Mouse (Mus musculus) limb, embryonic 13.5 days (tissue): ENCODE data around the gene Hdc. TPM values are rescaled to one million over a fixed set of nuclear protein-coding genes. Genes with fewer than 3 reads are reported as not detected.

Source experiments
- ATAC-seq: fragments of 200-750 bp; cut with Nextera tagmentation; 2 replicates; pipeline ENCODE4 v1.8.0; 2017; ENCODE audit warnings: low read depth, moderate number of reproducible peaks, moderate TSS enrichment; ENCODE audit not compliant: low FRiP score
- H3K27ac ChIP-seq: fragments of 300-500 bp; sonication (generic); 2 replicates; pipeline ENCODE4 v1.5.1; 2015; ENCODE audit warnings: inconsistent platforms, mild to moderate bottlenecking, moderate library complexity
- H3K27me3 ChIP-seq: fragments of 300-500 bp; sonication (generic); 2 replicates; pipeline ENCODE4 v1.6.1; 2015; ENCODE audit warnings: mild to moderate bottlenecking, inconsistent platforms
- H3K36me3 ChIP-seq: fragments of 300-500 bp; sonication (generic); 2 replicates; pipeline ENCODE4 v1.6.1; 2015; ENCODE audit warnings: inconsistent platforms, mild to moderate bottlenecking, moderate library complexity
- H3K4me1 ChIP-seq: fragments of 300-500 bp; sonication (generic); 2 replicates; pipeline ENCODE4 v1.6.1; 2015; ENCODE audit warnings: inconsistent platforms
- H3K4me2 ChIP-seq: fragments of 300-500 bp; sonication (generic); replicated peaks from 2 replicates; pipeline ENCODE4 v1.6.1; 2015; ENCODE audit warnings: inconsistent platforms, mild to moderate bottlenecking, moderate library complexity
- H3K4me3 ChIP-seq: fragments of 300-500 bp; sonication (generic); 2 replicates; pipeline ENCODE4 v1.5.1; 2015; ENCODE audit warnings: moderate library complexity, mild to moderate bottlenecking, inconsistent platforms
- H3K9ac ChIP-seq: fragments of 300-500 bp; sonication (generic); 2 replicates; pipeline ENCODE4 v1.6.1; 2015; ENCODE audit warnings: mild to moderate bottlenecking, inconsistent platforms
- H3K9me3 ChIP-seq: fragments of 300-500 bp; sonication (generic); 2 replicates; pipeline ENCODE4 v1.6.1; 2016; ENCODE audit warnings: inconsistent platforms
- WGBS: fragments of 180-500 bp; shearing (Covaris S2); methylation state at CpG from one replicate; pipeline ENCODE4 v1.1.7; 2015; 5-methylcytosine and 5-hydroxymethylcytosine counted together
- polyA plus RNA-seq: library from polyadenylated mRNA; unstranded; fragments of >200 nt; fragmentation: Nextera tagmentation; extraction: Ambion mirVana; gene quantifications from 2 replicates; pipeline ENCODE4 v1.2.1, GENCODE M21; 2015

Gene Hdc
- 3.9 and 5.0 TPM in 2 replicates for polyA plus RNA-seq

DNA sequence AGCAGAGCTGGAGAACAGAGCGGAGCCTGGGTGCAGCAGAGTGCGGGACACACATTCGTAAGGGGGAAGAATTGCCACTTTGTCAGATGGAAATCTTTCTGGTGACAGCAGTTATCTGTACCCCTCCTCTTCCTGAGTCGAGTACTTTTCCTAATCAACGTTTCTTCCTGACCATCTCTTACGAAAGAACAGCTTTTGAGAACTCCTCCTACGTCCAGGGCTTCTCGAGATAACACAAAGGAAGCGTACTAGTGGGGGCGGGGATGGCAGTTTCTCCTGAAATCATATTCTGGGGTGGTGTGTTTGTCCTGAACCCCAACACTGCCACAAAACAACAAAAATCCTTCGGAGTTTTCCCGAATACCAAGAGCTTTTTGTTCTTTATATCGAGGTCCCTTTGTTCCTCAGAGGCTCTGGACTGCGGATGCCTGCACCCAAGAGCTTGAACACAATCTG is at the start of gene Hdc:
Hdc (minus strand) TSS at position 51 of the 456 bp plus-strand sequence.
- Histone ChIP-seq H3K4me3 (no peak within 1 kb of the TSS), H3K27me3 (no peaks in the 10 kb centered on the region), H3K4me2 (no peak within 1 kb of the TSS), H3K36me3 (no peaks in the 10 kb centered on the region), H3K27ac (no peak within 1 kb of the TSS), H3K9me3 (no peaks in the 10 kb centered on the region), H3K9ac (no peak within 1 kb of the TSS), H3K4me1 (no peaks in the 10 kb centered on the region)
- WGBS = 81% methylated on average over 14 of the region's 14 CpGs
- ATAC-seq = no peak

DNA sequence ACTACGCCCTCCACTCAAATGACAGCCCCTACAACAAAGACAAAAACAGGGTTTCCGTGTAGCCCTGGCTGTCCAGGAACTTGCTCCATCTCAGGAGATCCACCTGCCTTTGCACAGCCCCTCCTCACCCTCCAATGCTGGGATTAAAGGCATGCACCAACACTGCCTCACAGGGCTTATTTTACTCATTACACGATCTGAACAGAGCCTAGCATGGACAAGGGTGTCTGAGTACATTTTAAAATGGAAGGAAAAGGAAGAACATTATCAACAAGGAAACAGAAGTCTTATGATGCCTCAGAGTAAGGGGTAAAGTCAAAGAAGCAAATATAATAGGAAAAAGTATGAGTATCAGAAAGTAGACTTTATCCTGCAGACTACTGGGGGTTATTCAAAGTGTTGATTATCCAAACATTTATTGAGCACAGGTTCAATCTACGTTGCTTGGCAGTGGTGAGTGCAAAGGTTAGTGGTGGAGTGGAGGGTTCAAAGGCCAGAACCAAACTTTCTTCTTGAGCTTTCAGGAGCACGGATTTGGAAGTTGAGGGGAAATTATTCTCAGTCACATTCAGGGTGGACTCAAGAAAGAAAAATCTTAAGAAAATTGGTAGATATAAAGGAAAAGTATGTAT is 49.6 kb upstream of the Hdc start:
- no peaks in the 10 kb centered on the region for H3K9me3 ChIP-seq
- no peak overlapping the region for H3K4me2 ChIP-seq
- 90% methylated on average over 5 of the region's 5 CpGs for WGBS
- no peak overlapping the region for H3K27ac ChIP-seq
- H3K36me3 ChIP-seq = no peaks in the 10 kb centered on the region
- no peak for ATAC-seq
- H3K9ac ChIP-seq = no peak overlapping the region
- H3K4me3 ChIP-seq = no peak overlapping the region
- no peaks in the 10 kb centered on the region for H3K27me3 ChIP-seq
- H3K4me1 ChIP-seq = peaks cover 20% of the 10 kb centered on the region

DNA sequence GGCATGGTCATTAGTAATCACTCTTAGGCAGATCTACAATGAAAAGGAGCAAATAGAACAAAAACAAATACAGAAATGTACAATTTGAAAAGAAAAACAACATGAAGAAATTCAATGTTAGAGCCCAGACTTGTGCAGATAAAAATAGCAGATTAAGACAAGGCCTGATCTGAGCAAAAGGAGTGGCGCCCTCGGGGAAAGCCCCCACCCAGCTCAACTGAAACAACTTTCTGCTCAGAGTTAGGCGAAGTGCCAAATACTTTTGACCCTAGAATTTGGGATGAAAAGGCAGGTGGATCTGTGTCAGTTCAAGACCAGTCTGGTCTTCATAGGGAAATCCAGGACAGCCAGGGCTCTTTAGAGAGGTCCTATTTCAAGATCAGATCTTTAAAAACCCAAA is 46.9 kb upstream of the Hdc start:
- ATAC-seq = no peak
- no peaks in the 10 kb centered on the region for H3K4me1 ChIP-seq
- no peaks in the 10 kb centered on the region for H3K27me3 ChIP-seq
- H3K4me3 ChIP-seq = no peak overlapping the region
- H3K4me2 ChIP-seq = no peak overlapping the region
- H3K27ac ChIP-seq = no peak overlapping the region
- H3K9me3 ChIP-seq = no peaks in the 10 kb centered on the region
- WGBS = 89% methylated on average over 3 of the region's 3 CpGs
- no peaks in the 10 kb centered on the region for H3K36me3 ChIP-seq
- no peak overlapping the region for H3K9ac ChIP-seq

DNA sequence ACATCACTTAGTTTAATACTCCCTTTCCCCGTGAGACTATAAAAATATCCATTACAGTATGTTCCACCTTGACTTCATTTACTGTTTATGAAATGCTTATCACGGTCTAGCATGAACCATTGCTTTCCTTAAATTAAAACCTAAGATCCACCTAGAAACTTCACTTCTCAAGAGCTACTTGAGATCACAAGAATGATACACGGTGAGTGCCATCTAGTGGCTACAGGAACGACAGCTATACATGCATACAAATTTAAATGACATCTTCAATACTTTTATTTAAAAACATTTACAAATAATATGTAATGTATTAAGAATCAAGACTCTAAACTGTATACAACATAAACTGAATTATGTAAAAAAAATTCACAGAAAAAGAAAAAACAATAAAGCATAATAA is 44.4 kb upstream of the Hdc start:
- Histone ChIP-seq H3K36me3 (no peaks in the 10 kb centered on the region), H3K27ac (no peak overlapping the region), H3K4me1 (no peaks in the 10 kb centered on the region), H3K4me2 (no peak overlapping the region), H3K9me3 (no peaks in the 10 kb centered on the region), H3K4me3 (no peak overlapping the region), H3K9ac (no peak overlapping the region), H3K27me3 (no peaks in the 10 kb centered on the region)
- 55% methylated on average over 4 of the region's 4 CpGs for WGBS
- no peak for ATAC-seq

DNA sequence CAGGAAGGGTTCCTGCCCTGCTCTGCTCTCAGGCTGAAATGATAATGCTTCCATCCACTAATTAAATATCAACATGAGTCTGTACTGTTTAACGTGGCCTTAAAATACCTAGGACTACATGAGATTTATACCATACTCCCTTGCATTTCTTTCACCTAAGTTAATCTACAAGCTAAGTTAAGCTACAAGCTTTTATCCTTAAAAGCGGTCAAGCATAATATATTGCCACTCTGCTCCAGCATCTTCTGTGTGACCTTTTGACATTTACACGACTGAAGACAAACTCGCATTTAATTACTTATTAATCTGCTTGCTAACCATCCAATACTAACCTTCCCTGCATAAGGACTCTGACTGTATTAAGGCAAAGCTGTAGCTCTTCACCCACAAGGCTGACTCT is 33.8 kb upstream of the Hdc start:
- Histone ChIP-seq H3K4me1 (no peaks in the 10 kb centered on the region), H3K27ac (no peak overlapping the region), H3K4me2 (no peak overlapping the region), H3K27me3 (no peaks in the 10 kb centered on the region), H3K36me3 (peaks cover 63% of the 10 kb centered on the region), H3K9ac (no peak overlapping the region), H3K9me3 (no peaks in the 10 kb centered on the region), H3K4me3 (no peak overlapping the region)
- 84% methylated on average over 4 of the region's 4 CpGs for WGBS
- ATAC-seq = no peak

DNA sequence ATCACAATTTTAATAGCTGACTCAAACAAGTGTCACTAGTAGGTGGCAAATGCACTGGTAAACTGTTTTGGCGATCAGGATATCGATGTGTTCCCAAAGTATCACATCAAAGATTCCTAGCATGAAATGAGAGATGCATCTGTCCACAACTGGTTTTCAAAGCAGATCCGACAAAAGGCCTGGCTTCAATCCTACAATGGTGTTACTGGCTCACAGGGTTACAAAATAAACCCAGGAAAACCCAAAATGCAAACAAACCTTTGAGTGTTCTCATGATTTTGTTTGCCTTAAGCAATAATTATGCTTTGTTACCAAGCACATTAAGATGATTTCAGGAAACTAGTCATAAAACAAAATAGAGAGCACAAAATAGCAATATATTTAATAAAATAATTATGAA is 28.7 kb upstream of the Hdc start:
- Histone ChIP-seq H3K9ac (no peak overlapping the region), H3K4me1 (no peaks in the 10 kb centered on the region), H3K9me3 (no peaks in the 10 kb centered on the region), H3K27ac (no peak overlapping the region), H3K27me3 (no peaks in the 10 kb centered on the region), H3K4me2 (no peak overlapping the region), H3K4me3 (no peak overlapping the region), H3K36me3 (peaks cover 75% of the 10 kb centered on the region)
- no peak for ATAC-seq
- 78% methylated on average over 3 of the region's 3 CpGs for WGBS

DNA sequence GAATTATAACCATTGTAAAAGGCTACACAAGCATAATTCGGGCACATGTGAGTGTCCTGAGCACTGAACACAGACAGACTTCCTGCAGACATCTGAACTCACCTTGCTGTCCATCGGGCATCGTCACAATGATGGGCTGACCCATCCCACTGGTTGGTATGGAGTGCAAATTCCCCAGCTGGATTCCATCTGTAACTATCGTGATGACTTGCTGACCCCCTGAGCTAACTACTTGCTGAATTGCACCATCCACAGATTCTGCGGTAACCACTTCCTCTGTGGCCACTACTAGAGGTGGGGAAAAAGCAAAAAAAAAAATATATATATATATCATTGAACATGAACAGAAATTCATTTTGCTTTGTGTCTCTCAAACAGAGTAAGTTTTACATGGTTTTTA is 27.4 kb upstream of the Hdc start:
- no peak for ATAC-seq
- no peak overlapping the region for H3K4me3 ChIP-seq
- no peaks in the 10 kb centered on the region for H3K27me3 ChIP-seq
- no peaks in the 10 kb centered on the region for H3K9me3 ChIP-seq
- H3K36me3 ChIP-seq = peaks cover 76% of the 10 kb centered on the region
- H3K4me2 ChIP-seq = no peak overlapping the region
- H3K4me1 ChIP-seq = no peaks in the 10 kb centered on the region
- 95% methylated on average over 5 of the region's 5 CpGs for WGBS
- no peak overlapping the region for H3K9ac ChIP-seq
- no peak overlapping the region for H3K27ac ChIP-seq

DNA sequence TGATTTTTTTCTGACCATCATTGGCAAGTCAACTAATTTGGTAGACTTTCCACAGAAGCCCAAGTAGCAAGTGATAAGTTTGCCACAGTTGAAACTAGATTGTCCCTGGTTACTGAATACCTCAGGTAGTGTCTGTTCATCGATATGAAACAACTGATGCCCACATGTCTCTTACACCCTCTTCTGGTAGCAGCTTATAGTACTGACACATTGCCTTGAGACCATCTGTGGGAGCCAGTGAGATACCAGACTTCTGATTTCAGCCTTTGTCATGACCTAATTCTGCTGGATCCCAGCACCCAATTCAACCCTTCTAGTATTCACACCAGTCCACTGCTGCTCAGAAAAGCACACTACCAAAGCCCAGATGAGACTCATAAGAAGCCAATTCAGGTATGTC is 25.7 kb upstream of the Hdc start:
- peaks cover 79% of the 10 kb centered on the region for H3K36me3 ChIP-seq
- H3K4me1 ChIP-seq = no peaks in the 10 kb centered on the region
- H3K4me2 ChIP-seq = no peak overlapping the region
- no peaks in the 10 kb centered on the region for H3K9me3 ChIP-seq
- ATAC-seq = no peak
- no peak overlapping the region for H3K27ac ChIP-seq
- H3K9ac ChIP-seq = no peak overlapping the region
- no peak overlapping the region for H3K4me3 ChIP-seq
- WGBS = 97% methylated on average over 1 of the region's 1 CpGs
- no peaks in the 10 kb centered on the region for H3K27me3 ChIP-seq

DNA sequence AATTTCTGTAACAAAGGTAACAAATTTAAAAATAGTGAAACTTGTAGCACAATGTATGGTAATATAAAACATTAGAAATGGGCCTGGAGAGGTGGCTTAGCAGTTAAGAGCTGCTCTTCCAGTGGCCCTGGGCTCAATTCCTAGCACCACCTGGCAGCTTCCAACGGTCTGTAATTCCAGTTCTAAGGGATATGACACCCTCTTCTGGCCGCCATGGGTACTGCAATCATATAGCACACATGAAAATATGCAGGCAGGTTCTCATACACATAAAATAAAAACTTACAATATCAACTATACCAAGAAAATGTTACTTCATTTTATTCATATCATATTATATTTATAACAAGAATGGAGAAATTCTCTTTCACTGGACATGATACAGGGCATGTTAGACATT is 21.2 kb upstream of the Hdc start:
- no peak for ATAC-seq
- Histone ChIP-seq H3K9me3 (no peaks in the 10 kb centered on the region), H3K27me3 (no peaks in the 10 kb centered on the region), H3K36me3 (peaks cover 79% of the 10 kb centered on the region), H3K4me1 (no peaks in the 10 kb centered on the region), H3K27ac (no peak overlapping the region), H3K9ac (no peak overlapping the region), H3K4me3 (no peak overlapping the region), H3K4me2 (no peak overlapping the region)
- WGBS = 93% methylated on average over 2 of the region's 2 CpGs

DNA sequence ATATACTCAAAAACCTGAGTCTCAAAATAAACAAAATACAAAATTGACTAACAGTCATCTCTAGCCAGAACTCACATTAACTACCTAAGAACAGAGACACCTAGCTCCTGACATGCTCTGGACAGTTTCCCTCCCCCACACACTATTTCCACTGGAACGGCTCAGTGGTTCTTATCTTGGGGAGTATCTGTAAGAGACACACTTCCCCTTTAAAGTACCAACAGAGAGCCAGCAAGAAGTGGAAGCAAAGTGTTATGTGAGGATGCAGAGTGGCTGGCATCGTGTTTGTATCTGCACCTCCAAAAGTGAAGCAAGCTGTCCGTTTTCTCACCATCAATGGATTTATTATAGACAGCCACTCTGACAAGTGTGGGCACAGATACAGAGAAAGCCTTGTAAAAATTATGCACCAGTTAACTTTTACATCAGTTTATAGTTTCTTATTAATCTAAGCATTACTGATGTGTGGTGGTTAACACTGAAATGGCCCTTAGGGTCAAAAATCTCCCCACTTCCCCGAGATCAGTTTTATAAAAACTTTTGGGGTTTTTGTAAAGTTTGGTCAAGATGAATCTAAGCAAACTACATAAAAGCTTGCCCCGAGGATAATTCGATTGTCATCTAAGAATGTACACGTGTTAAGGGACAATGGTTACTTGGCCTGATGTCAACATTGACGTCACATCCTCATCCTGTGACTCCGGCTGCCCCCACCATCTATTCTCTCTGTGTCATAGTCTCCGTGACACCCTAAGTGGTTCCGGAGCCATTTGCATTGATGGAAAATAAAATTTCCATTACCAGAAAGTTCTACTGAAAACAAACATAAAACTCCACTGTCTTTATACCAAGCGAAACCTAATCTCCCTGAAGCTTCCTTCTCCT is 17.1 kb upstream of the Hdc start:
- Histone ChIP-seq H3K4me3 (no peak overlapping the region), H3K27ac (no peak overlapping the region), H3K9me3 (no peaks in the 10 kb centered on the region), H3K36me3 (peaks cover 69% of the 10 kb centered on the region), H3K9ac (no peak overlapping the region), H3K4me2 (no peak overlapping the region), H3K4me1 (no peaks in the 10 kb centered on the region), H3K27me3 (no peaks in the 10 kb centered on the region)
- no peak for ATAC-seq
- WGBS = 80% methylated on average over 12 of the region's 12 CpGs

DNA sequence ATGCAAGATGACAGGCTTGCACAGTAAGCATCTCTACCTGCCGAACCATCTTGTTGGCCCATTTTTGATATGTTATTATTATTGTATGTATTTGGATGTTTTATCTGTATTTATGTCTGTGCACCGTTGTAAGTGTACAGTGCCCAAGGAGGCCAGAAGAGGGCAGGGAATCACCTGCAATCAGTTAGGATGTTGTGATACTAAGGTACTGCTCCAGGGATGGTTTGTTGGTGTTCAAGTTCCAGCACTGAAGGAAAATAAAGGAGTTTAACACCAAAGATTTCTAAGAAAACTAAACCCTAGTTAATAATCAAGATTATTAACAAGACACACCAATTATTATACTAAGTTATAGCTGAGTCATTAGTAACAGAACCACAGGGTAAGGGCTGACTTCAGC is 14.1 kb upstream of the Hdc start:
- no peak overlapping the region for H3K9ac ChIP-seq
- no peaks in the 10 kb centered on the region for H3K27me3 ChIP-seq
- 78% methylated on average over 2 of the region's 2 CpGs for WGBS
- no peaks in the 10 kb centered on the region for H3K9me3 ChIP-seq
- no peak overlapping the region for H3K4me2 ChIP-seq
- H3K4me1 ChIP-seq = peaks cover 12% of the 10 kb centered on the region
- H3K27ac ChIP-seq = no peak overlapping the region
- peaks cover 52% of the 10 kb centered on the region for H3K36me3 ChIP-seq
- ATAC-seq = no peak
- no peak overlapping the region for H3K4me3 ChIP-seq

DNA sequence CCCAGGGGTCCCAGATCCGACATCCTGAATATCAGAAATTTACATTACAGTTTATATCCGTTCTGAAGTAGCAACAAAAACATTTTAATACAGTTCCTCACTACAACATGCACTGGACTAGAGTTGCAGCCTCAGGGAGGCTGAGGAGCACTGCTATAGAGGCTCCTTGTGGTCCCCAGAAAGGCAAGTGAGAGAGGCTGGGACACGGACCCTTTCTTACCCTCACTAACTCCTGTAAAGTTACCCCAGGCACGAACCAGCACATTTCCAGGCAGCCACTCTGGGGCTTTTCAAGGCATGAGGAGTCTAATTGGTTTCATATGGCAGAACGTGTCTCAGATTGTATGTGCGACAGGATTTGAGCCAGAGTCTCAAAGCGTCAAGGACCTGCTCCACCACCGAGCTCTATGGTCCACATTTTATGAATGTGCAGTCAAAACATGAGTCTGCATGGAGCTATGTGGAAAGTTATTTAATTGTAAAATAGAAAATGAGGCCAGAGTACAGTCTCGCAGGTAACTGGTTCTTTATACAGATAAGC is 9.4 kb upstream of the Hdc start:
- Histone ChIP-seq H3K9me3 (no peaks in the 10 kb centered on the region), H3K4me3 (no peak overlapping the region), H3K27ac (peak overlapping the region; percentile 71; the same call in 1 of the 2 replicates), H3K9ac (no peak overlapping the region), H3K4me2 (0 out of 2 replicates have a peak overlapping the region, but pooled peaks have one; percentile 12), H3K27me3 (no peaks in the 10 kb centered on the region), H3K36me3 (peaks cover 25% of the 10 kb centered on the region), H3K4me1 (peaks cover 19% of the 10 kb centered on the region)
- 23% methylated on average over 9 of the region's 9 CpGs for WGBS
- ATAC-seq = peak; percentile 80
